Mouse (Mus musculus) liver, adult 2 months (tissue): ENCODE results near the gene Gpalpp1.

Source experiments
- CTCF ChIP-seq: fragments of 200-500 bp; IDR thresholded peaks from 2 replicates; pipeline ENCODE4 v1.5.1; 2011; ENCODE audit warnings: low read depth, low read length, control low read depth
- POLR2A ChIP-seq: fragments of 200-500 bp; IDR thresholded peaks from 2 replicates; pipeline ENCODE4 v1.6.1; 2011; ENCODE audit warnings: low read length, control low read depth; ENCODE audit not compliant: insufficient read depth; ENCODE audit errors: extremely low read depth

DNA sequence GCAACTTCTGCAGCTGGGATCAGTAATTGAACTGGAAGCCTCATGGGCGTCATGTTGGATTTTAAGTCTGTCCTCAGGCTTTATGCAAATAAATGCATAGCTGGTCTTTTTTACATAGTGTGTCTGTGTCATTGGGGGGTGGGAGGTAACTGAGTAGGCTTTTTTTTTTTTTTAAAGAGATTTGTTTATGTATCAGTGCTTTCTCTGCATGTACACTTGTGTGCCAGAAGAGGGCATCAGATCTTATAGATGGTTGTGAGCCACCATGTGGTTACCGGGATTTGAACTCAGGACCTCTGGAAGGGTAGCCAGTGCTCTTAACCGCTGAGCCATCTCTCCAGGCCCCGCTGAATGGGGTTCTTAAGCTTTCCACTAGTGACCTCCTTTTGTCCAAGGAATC is 24.4 kb upstream of the Gpalpp1 start:
- TF ChIP-seq CTCF, result no peak
- no peak for TF ChIP-seq POLR2A
